Mouse (Mus musculus): ENCODE measurements around the gene Ctc1.

DNA sequence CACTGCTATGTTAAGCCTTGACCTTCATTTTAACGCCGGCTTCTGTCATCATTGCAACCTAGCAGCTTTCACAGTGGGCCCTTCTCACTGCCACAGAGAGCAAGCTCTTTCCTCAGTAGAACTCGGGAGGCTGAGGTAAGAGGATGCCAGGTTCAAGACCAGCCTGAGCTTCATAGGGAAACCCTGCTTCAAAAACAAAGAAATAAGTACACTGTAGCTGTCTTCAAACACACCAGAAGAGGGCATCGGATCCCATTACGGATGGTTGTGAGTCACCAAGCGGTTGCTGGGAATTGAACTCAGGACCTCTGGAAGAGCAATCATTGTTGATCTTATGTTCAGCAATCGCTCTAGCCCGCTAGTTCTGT is 65.1 kb downstream of the Ctc1 start:
- TF ChIP-seq EP300 (IDR thresholded peaks at IDR 0.05; ENCODE audit: insufficient read depth, low read depth, low read length) (no peak), CTCF (IDR thresholded peaks at IDR 0.05) (no peak)
